Mouse (Mus musculus): ENCODE measurements at regions not wholly inside any gene's neighbourhood (a gene's known extent, or its start where the extent isn't known, plus 50 kb on each side); places are given as distances from the start of the nearest gene placed in this dataset.

DNA sequence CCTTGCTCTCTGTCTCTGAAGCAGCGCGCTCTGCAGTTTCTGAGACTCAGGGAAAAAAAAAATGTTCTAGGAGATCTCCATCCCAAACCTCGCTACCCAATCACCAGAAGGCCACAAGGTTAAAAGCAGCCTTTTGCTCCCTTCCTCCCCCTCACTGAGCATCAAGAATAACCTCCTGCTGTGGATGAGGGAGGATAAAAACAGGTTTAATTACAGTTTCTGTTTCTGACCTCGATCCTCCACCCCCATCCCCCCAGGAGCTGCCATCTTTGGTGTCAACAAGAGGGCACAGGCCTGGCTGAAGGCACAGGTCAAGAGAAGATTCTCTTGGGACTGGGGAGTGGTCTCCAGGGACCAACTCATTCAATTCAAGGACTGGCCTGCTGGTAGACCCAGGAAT, 613.0 kb upstream of the Adam5 start:
- TF ChIP-seq POLR2A (IDR thresholded peaks at IDR 0.05; ENCODE audit: low read depth, low read length) = no peak
- TF ChIP-seq CTCF (IDR thresholded peaks at IDR 0.05; ENCODE audit: borderline replicate concordance, insufficient read depth, low read length) = no peak

Measured in embryonic fibroblast, embryonic 13.5 days (primary cell).